ENCODE assay signal across 12 mouse cellular contexts in genomic region chr10:97842574-97842973, GRCm38 (mm10).
DNase-seq lines count a peak whose midpoint lies in the region; ATAC-seq and TF ChIP-seq lines count a peak whose summit lies in the region.
"Had no signal": no experiment of that assay in that cellular context is flagged by ENCODE, and none has a peak within 500 bp of the region (broad histone marks: within the 10 kb centered on the region; RNA-seq: fewer than 3 reads in every experiment).

No protein-coding gene starts in this region.

- H3K4me1 ChIP-seq in heart, postnatal 0 days (ENCODE audit: control insufficient read depth, insufficient read depth): no peaks in the 10 kb centered on the region
- H3K4me1 ChIP-seq in heart, embryonic 12.5 days (replicated peaks): no peaks in the 10 kb centered on the region
- no peaks in the 10 kb centered on the region for H3K4me1 ChIP-seq in lung, embryonic 14.5 days (ENCODE audit: insufficient read depth)
- H3K4me1 ChIP-seq: neural tube, embryonic 12.5 days had no signal

- no peak overlapping the region for H3K27ac ChIP-seq in heart, postnatal 0 days (ENCODE audit: low read depth)
- H3K27ac ChIP-seq in heart, embryonic 12.5 days (ENCODE audit: poor library complexity, severe bottlenecking): no peak overlapping the region
- H3K27ac ChIP-seq in lung, embryonic 14.5 days (ENCODE audit: low read depth): no peak overlapping the region
- H3K27ac ChIP-seq: neural tube, embryonic 12.5 days had no signal

- TF ChIP-seq CTCF in heart, postnatal 0 days (IDR thresholded peaks at IDR 0.05; ENCODE audit: low read depth): peak; percentile 47
- TF ChIP-seq CTCF in lung, embryonic 14.5 days (IDR thresholded peaks at IDR 0.05; ENCODE audit: low read depth): peak; percentile 58

- no peak for ATAC-seq in heart, postnatal 0 days (ENCODE audit: insufficient read depth, low read depth)
- ATAC-seq in heart, embryonic 12.5 days (ENCODE audit: insufficient number of reproducible peaks, low FRiP score): no peak
- ATAC-seq in lung, embryonic 14.5 days (ENCODE audit: insufficient read depth): no peak

- no peaks in the 10 kb centered on the region for H3K9me3 ChIP-seq in heart, postnatal 0 days (replicated peaks; ENCODE audit: control insufficient read depth, low read length)
- no peaks in the 10 kb centered on the region for H3K9me3 ChIP-seq in heart, embryonic 12.5 days (replicated peaks)
- no peaks in the 10 kb centered on the region for H3K9me3 ChIP-seq in lung, embryonic 14.5 days (ENCODE audit: low read depth, low read length)
- H3K9me3 ChIP-seq: neural tube, embryonic 12.5 days had no signal

- no peak for TF ChIP-seq EP300 in heart, postnatal 0 days (IDR thresholded peaks at IDR 0.05; ENCODE audit: low read depth)

- no peak overlapping the region for H3K4me3 ChIP-seq in heart, postnatal 0 days (ENCODE audit: low read depth, low read length)
- no peak overlapping the region for H3K4me3 ChIP-seq in heart, embryonic 12.5 days
- no peak overlapping the region for H3K4me3 ChIP-seq in lung, embryonic 14.5 days (ENCODE audit: low read depth, low read length)
- H3K4me3 ChIP-seq: neural tube, embryonic 12.5 days had no signal

- no peak overlapping the region for H3K9ac ChIP-seq in heart, postnatal 0 days (replicated peaks; ENCODE audit: low read depth, low read length)
- no peak overlapping the region for H3K9ac ChIP-seq in heart, embryonic 12.5 days
- H3K9ac ChIP-seq in lung, embryonic 14.5 days: no peak overlapping the region
- H3K9ac ChIP-seq: neural tube, embryonic 12.5 days had no signal

- no peaks in the 10 kb centered on the region for H3K36me3 ChIP-seq in heart, postnatal 0 days (replicated peaks; ENCODE audit: control insufficient read depth, insufficient read depth, low read length)
- no peaks in the 10 kb centered on the region for H3K36me3 ChIP-seq in heart, embryonic 12.5 days
- no peaks in the 10 kb centered on the region for H3K36me3 ChIP-seq in lung, embryonic 14.5 days (ENCODE audit: insufficient read depth)
- H3K36me3 ChIP-seq: neural tube, embryonic 12.5 days had no signal

- no peaks in the 10 kb centered on the region for H3K27me3 ChIP-seq in heart, postnatal 0 days (ENCODE audit: control insufficient read depth, insufficient read depth, low read length)
- H3K27me3 ChIP-seq in heart, embryonic 12.5 days (replicated peaks): no peaks in the 10 kb centered on the region
- no peaks in the 10 kb centered on the region for H3K27me3 ChIP-seq in lung, embryonic 14.5 days (ENCODE audit: insufficient read depth, low read length)
- H3K27me3 ChIP-seq: neural tube, embryonic 12.5 days had no signal

- DNase-seq in heart, postnatal 0 days (ENCODE audit: low spot score): no peak
- DNase-seq in lung, embryonic 14.5 days: peak; percentile 41
- no peak for DNase-seq in lung, postnatal 25 days (ENCODE audit: low spot score)
- DNase-seq in Muller cell, postnatal 12 days (ENCODE audit: inconsistent ontology term): peak; percentile 12
- DNase-seq in brain, embryonic 18.5 days (ENCODE audit: low read depth, low spot score): peak; percentile 6
- no peak for DNase-seq in spleen, adult 12 weeks (ENCODE audit: low spot score)
- DNase-seq: adrenal gland, adult 2 months; gastrocnemius, postnatal 36 days; kidney, postnatal 14 days; thymus, adult 2 months had no signal

- no peak overlapping the region for H3K4me2 ChIP-seq in heart, postnatal 0 days (ENCODE audit: low read depth, low read length)
- H3K4me2 ChIP-seq in heart, embryonic 12.5 days: no peak overlapping the region
- no peak overlapping the region for H3K4me2 ChIP-seq in lung, embryonic 14.5 days
- H3K4me2 ChIP-seq: neural tube, embryonic 12.5 days had no signal

- WGBS in heart, postnatal 0 days: 53% methylated on average over 3 of the region's 3 CpGs
- 64% methylated on average over 3 of the region's 3 CpGs for WGBS in heart, embryonic 12.5 days
- 84% methylated on average over 3 of the region's 3 CpGs for WGBS in lung, embryonic 14.5 days

Comparison
In these comparisons a context has a peak if more than half of its experiments do, and no peak if none do; other contexts are left out.
1. DNase-seq: peak in lung, embryonic 14.5 days (single experiment), Muller cell, postnatal 12 days (single experiment) and brain, embryonic 18.5 days (single experiment); none in heart, postnatal 0 days (single experiment), lung, postnatal 25 days (single experiment) and spleen, adult 12 weeks (single experiment).